Mouse (Mus musculus) stomach, embryonic 16.5 days (tissue): Measurements from ENCODE around the gene Pde1a. TPM values are rescaled to one million over a fixed set of nuclear protein-coding genes. Genes with fewer than 3 reads are reported as not detected.

Source experiments
- ATAC-seq: fragments of 200-750 bp; cut with Nextera tagmentation; 2 replicates; pipeline ENCODE4 v1.8.0; 2017; ENCODE audit warnings: moderate number of reproducible peaks, moderate TSS enrichment; ENCODE audit not compliant: insufficient read depth, low FRiP score
- H3K27ac ChIP-seq: fragments of 300-500 bp; sonication (generic); 2 replicates; pipeline ENCODE4 v1.5.1; 2014; ENCODE audit warnings: low read length
- H3K27me3 ChIP-seq: fragments of 300-500 bp; sonication (generic); 2 replicates; pipeline ENCODE4 v1.6.1; 2014; ENCODE audit warnings: low read length, control low read depth, mixed read lengths; ENCODE audit not compliant: control insufficient read depth, insufficient read depth
- H3K36me3 ChIP-seq: fragments of 300-500 bp; sonication (generic); 2 replicates; pipeline ENCODE4 v1.6.1; 2014; ENCODE audit warnings: low read length; ENCODE audit not compliant: control insufficient read depth, insufficient read depth
- H3K4me1 ChIP-seq: fragments of 300-500 bp; sonication (generic); 2 replicates; pipeline ENCODE4 v1.6.1; 2014; ENCODE audit warnings: low read length, control low read depth, mixed read lengths; ENCODE audit not compliant: control insufficient read depth, insufficient read depth
- H3K4me2 ChIP-seq: fragments of 300-500 bp; sonication (generic); 2 replicates; pipeline ENCODE4 v1.6.1; 2014; ENCODE audit warnings: low read depth, low read length, mixed read lengths
- H3K4me3 ChIP-seq: fragments of 300-500 bp; sonication (generic); replicated peaks from 2 replicates; pipeline ENCODE4 v1.5.1; 2014; ENCODE audit warnings: mild to moderate bottlenecking, low read length
- H3K9ac ChIP-seq: fragments of 300-500 bp; sonication (generic); 2 replicates; pipeline ENCODE4 v1.6.1; 2014; ENCODE audit warnings: low read length
- H3K9me3 ChIP-seq: fragments of 300-500 bp; sonication (generic); replicated peaks from 2 replicates; pipeline ENCODE4 v1.6.1; 2016; ENCODE audit warnings: low read length, control low read depth; ENCODE audit not compliant: control insufficient read depth
- WGBS: fragments of 180-500 bp; shearing (Covaris S2); extraction: QIAGEN DNeasy Blood & Tissue Kit; methylation state at CpG from one replicate; pipeline ENCODE4 v1.1.7; 2014; 5-methylcytosine and 5-hydroxymethylcytosine counted together
- polyA plus RNA-seq: library from polyadenylated mRNA; unstranded; fragments of >200 nt; fragmentation: Nextera tagmentation; extraction: Ambion mirVana; gene quantifications from 2 replicates; pipeline ENCODE4 v1.2.1, GENCODE M21; 2015

Gene Pde1a
- polyA plus RNA-seq, 1 experiment from 2014 or later, result 37.7 TPM

- Histone ChIP-seq H3K27ac (no peak overlapping the region), H3K4me1 (peaks cover 3% of the 10 kb centered on the region; the same call in 1 of the 2 replicates), H3K4me2 (no peak overlapping the region), H3K27me3 (no peaks in the 10 kb centered on the region), H3K36me3 (no peaks in the 10 kb centered on the region), H3K4me3 (no peak overlapping the region), H3K9me3 (no peaks in the 10 kb centered on the region), H3K9ac (no peak overlapping the region)
- WGBS, result 77% methylated on average over 4 of the region's 4 CpGs
- ATAC-seq, result no peak
These were observed 167.8 kb downstream of the Pde1a start for GRCm38 (mm10) chr2:79961421-79961820.

- H3K4me3 ChIP-seq, result no peak overlapping the region
- H3K9me3 ChIP-seq, result no peaks in the 10 kb centered on the region
- peaks cover 6% of the 10 kb centered on the region; the same call in 1 of the 2 replicates for H3K4me1 ChIP-seq
- H3K4me2 ChIP-seq, result no peak overlapping the region; the same call in 1 of the 2 replicates
- no peaks in the 10 kb centered on the region for H3K36me3 ChIP-seq
- WGBS, result 46% methylated on average over 6 of the region's 6 CpGs
- no peak overlapping the region for H3K9ac ChIP-seq
- peak overlapping the region; percentile 56 for H3K27ac ChIP-seq
- no peaks in the 10 kb centered on the region for H3K27me3 ChIP-seq
- ATAC-seq, result no peak
These were observed 171.5 kb downstream of the Pde1a start for GRCm38 (mm10) chr2:79957659-79958340.

GRCm38 (mm10) chr2:79945898-79946675 is 183.2 kb downstream of the Pde1a start:
- Histone ChIP-seq H3K4me1 (no peaks in the 10 kb centered on the region), H3K27ac (no peak overlapping the region), H3K36me3 (no peaks in the 10 kb centered on the region), H3K27me3 (no peaks in the 10 kb centered on the region), H3K4me3 (no peak overlapping the region), H3K4me2 (no peak overlapping the region), H3K9me3 (no peaks in the 10 kb centered on the region), H3K9ac (no peak overlapping the region)
- 65% methylated on average over 8 of the region's 8 CpGs for whole genome bisulfite sequencing
- no peak for ATAC-seq

- Histone ChIP-seq H3K36me3 (no peaks in the 10 kb centered on the region), H3K27ac (no peak overlapping the region), H3K4me3 (no peak overlapping the region), H3K4me2 (no peak overlapping the region), H3K4me1 (no peaks in the 10 kb centered on the region), H3K9ac (no peak overlapping the region), H3K27me3 (no peaks in the 10 kb centered on the region), H3K9me3 (no peaks in the 10 kb centered on the region; the same call in 1 of the 2 replicates)
- 37% methylated on average over 5 of the region's 5 CpGs for WGBS
- no peak for ATAC-seq
These were observed 194.6 kb downstream of the Pde1a start for GRCm38 (mm10) chr2:79934660-79935059.

- Histone ChIP-seq H3K36me3 (no peaks in the 10 kb centered on the region), H3K4me1 (no peaks in the 10 kb centered on the region), H3K27me3 (no peaks in the 10 kb centered on the region), H3K27ac (no peak overlapping the region), H3K9ac (no peak overlapping the region), H3K4me3 (no peak overlapping the region), H3K4me2 (no peak overlapping the region), H3K9me3 (no peaks in the 10 kb centered on the region)
- no peak for ATAC-seq
These were observed 206.9 kb downstream of the Pde1a start for GRCm38 (mm10) chr2:79922356-79922755.

GRCm38 (mm10) chr2:79921375-79921774 is 207.9 kb downstream of the Pde1a start:
- Histone ChIP-seq H3K9me3 (no peaks in the 10 kb centered on the region), H3K4me2 (no peak overlapping the region), H3K4me3 (no peak overlapping the region), H3K36me3 (no peaks in the 10 kb centered on the region), H3K27ac (no peak overlapping the region), H3K27me3 (no peaks in the 10 kb centered on the region), H3K4me1 (no peaks in the 10 kb centered on the region), H3K9ac (no peak overlapping the region)
- ATAC-seq, result no peak
- 94% methylated on average over 4 of the region's 4 CpGs for WGBS

- no peak overlapping the region for H3K4me3 ChIP-seq
- 46% methylated on average over 4 of the region's 4 CpGs for WGBS
- no peaks in the 10 kb centered on the region for H3K9me3 ChIP-seq
- no peak for ATAC-seq
- no peaks in the 10 kb centered on the region for H3K4me1 ChIP-seq
- no peaks in the 10 kb centered on the region for H3K27me3 ChIP-seq
- no peak overlapping the region for H3K27ac ChIP-seq
- H3K4me2 ChIP-seq, result no peak overlapping the region
- H3K36me3 ChIP-seq, result no peaks in the 10 kb centered on the region
- H3K9ac ChIP-seq, result no peak overlapping the region
These were observed 208.8 kb downstream of the Pde1a start for GRCm38 (mm10) chr2:79920438-79920837.

GRCm38 (mm10) chr2:79901841-79902510 is 227.3 kb downstream of the Pde1a start:
- no peaks in the 10 kb centered on the region for H3K27me3 ChIP-seq
- ATAC-seq, result no peak
- H3K4me3 ChIP-seq, result no peak overlapping the region
- H3K36me3 ChIP-seq, result no peaks in the 10 kb centered on the region
- no peak overlapping the region for H3K4me2 ChIP-seq
- no peak overlapping the region for H3K9ac ChIP-seq
- H3K4me1 ChIP-seq, result no peaks in the 10 kb centered on the region
- H3K27ac ChIP-seq, result no peak overlapping the region
- WGBS, result 82% methylated on average over 2 of the region's 2 CpGs
- no peaks in the 10 kb centered on the region for H3K9me3 ChIP-seq

GRCm38 (mm10) chr2:79898522-79898921 is 230.7 kb downstream of the Pde1a start:
- no peaks in the 10 kb centered on the region for H3K27me3 ChIP-seq

More at GRCm38 (mm10) chr2:79898522-79898921, 230.7 kb downstream of the Pde1a start:
- Histone ChIP-seq H3K9me3 (no peaks in the 10 kb centered on the region), H3K9ac (no peak overlapping the region), H3K4me1 (no peaks in the 10 kb centered on the region), H3K4me2 (no peak overlapping the region), H3K27ac (no peak overlapping the region), H3K4me3 (no peak overlapping the region), H3K36me3 (no peaks in the 10 kb centered on the region)
- 65% methylated on average over 3 of the region's 3 CpGs for WGBS
- ATAC-seq, result no peak
